Mouse (Mus musculus) cortical plate, adult 2 months (tissue): Measurements from ENCODE around the gene Klhl2.

Experiments
- CTCF ChIP-seq: fragments of 200-500 bp; IDR thresholded peaks from 2 replicates; pipeline ENCODE4 v1.5.1; 2011; ENCODE audit warnings: mild to moderate bottlenecking, control low read depth, low read length; ENCODE audit not compliant: insufficient read depth; ENCODE audit errors: extremely low read depth
- POLR2A ChIP-seq: fragments of 200-500 bp; IDR thresholded peaks from 2 replicates; pipeline ENCODE4 v1.6.1; 2011; ENCODE audit warnings: mild to moderate bottlenecking, low read length, control low read depth; ENCODE audit not compliant: insufficient read depth; ENCODE audit errors: extremely low read depth

DNA sequence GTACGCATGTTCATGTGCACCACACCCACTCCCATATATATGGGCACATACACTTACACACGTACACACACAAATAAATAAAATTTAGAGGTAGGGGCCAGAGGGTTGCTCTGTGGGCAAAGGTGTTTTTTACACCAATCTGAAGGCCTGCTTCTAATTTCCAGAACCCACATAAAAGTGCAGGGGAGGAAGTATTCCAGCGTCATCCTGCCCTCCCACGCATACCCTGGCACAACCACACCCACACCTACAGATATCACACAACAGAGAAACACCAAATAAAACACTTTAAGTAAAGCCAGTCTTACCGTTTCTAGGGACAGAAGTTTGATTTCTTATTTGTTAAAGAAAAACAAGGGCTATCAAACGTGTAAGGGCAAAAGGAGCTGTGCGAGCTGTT, 79.0 kb downstream of the Klhl2 start:
- TF ChIP-seq CTCF (no peak), POLR2A (no peak)
